Mouse (Mus musculus): ENCODE measurements around the gene Slc5a8. TPM values are rescaled to one million over a fixed set of nuclear protein-coding genes. Genes with fewer than 3 reads are reported as not detected.

The Slc5a8 gene
- polyA plus RNA-seq, 1 experiment from 2014 or later: 0.04 TPM

Other genes starting within 250 kb of the Slc5a8 start
- 0.21 TPM in 1 of 2 replicates, not detected in the other for gene Spic, start 201.0 kb upstream of the Slc5a8 start, polyA plus RNA-seq (2015; fragmentation: Nextera tagmentation; extraction: Ambion mirVana)
- 144 and 153 TPM in 2 replicates for gene Arl1, start 155.1 kb upstream of the Slc5a8 start, polyA plus RNA-seq (2015; fragmentation: Nextera tagmentation; extraction: Ambion mirVana)
- gene Utp20, start 59.2 kb upstream of the Slc5a8 start, polyA plus RNA-seq (2015; fragmentation: Nextera tagmentation; extraction: Ambion mirVana): 8.7 and 9.5 TPM in 2 replicates

Measured in hindbrain, embryonic 15.5 days (tissue).